Mouse (Mus musculus) erythroblast, adult 5-6 weeks (primary cell): ENCODE measurements at regions not wholly inside any gene's neighbourhood (a gene's known extent, or its start where the extent isn't known, plus 50 kb on each side); places are given as distances from the start of the nearest gene placed in this dataset.

Experiments used
- ATAC-seq: replicated peaks from 2 replicates; pipeline ENCODE4 v1.8.0; 2016; ENCODE audit warnings: moderate number of reproducible peaks, mild to moderate bottlenecking, moderate TSS enrichment, inconsistent platforms; ENCODE audit not compliant: poor library complexity, low FRiP score, severe bottlenecking

GRCm38 (mm10) chr6:99995970-99996956 is 270.1 kb upstream of the Prok2 start:
- ATAC-seq = no peak

GRCm38 (mm10) chr6:99994026-99994425 is 267.8 kb upstream of the Prok2 start:
- 0 out of 2 replicates have a peak, but pooled peaks have one; percentile 23 for ATAC-seq

GRCm38 (mm10) chr6:99991079-99991478 is 264.9 kb upstream of the Prok2 start:
- ATAC-seq = 0 out of 2 replicates have a peak, but pooled peaks have one; percentile 54

GRCm38 (mm10) chr6:99990604-99991003 is 264.4 kb upstream of the Prok2 start:
- ATAC-seq = no peak

GRCm38 (mm10) chr6:99986449-99986848 is 260.3 kb upstream of the Prok2 start:
- no peak for ATAC-seq

GRCm38 (mm10) chr6:99985322-99985721 is 259.1 kb upstream of the Prok2 start:
- no peak for ATAC-seq

GRCm38 (mm10) chr6:99984856-99985224 is 258.6 kb upstream of the Prok2 start:
- no peak for ATAC-seq

- ATAC-seq = no peak
Observed at GRCm38 (mm10) chr6:99984057-99984855, 258.1 kb upstream of the Prok2 start.

- ATAC-seq = no peak
Observed at GRCm38 (mm10) chr6:99979614-99980013, 253.4 kb upstream of the Prok2 start.

GRCm38 (mm10) chr6:99978164-99978746 is 252.1 kb upstream of the Prok2 start:
- ATAC-seq = no peak

- ATAC-seq = no peak
Observed at GRCm38 (mm10) chr6:99976144-99976543, 250.0 kb upstream of the Prok2 start.

GRCm38 (mm10) chr6:99975486-99975885 is 249.3 kb upstream of the Prok2 start:
- no peak for ATAC-seq

- ATAC-seq = no peak
Observed at GRCm38 (mm10) chr6:99974464-99974863, 248.3 kb upstream of the Prok2 start.

GRCm38 (mm10) chr6:99971376-99971775 is 245.2 kb upstream of the Prok2 start:
- ATAC-seq = no peak

- ATAC-seq = no peak
Observed at GRCm38 (mm10) chr6:99968889-99969288, 242.7 kb upstream of the Prok2 start.

- no peak for ATAC-seq
Observed at GRCm38 (mm10) chr6:99967465-99967864, 241.3 kb upstream of the Prok2 start.

GRCm38 (mm10) chr6:99964540-99964939 is 238.3 kb upstream of the Prok2 start:
- no peak for ATAC-seq

- no peak for ATAC-seq
Observed at GRCm38 (mm10) chr6:99964007-99964406, 237.8 kb upstream of the Prok2 start.

- no peak for ATAC-seq
Observed at GRCm38 (mm10) chr6:99959371-99959770, 233.2 kb upstream of the Prok2 start.
